Mouse (Mus musculus) embryo, embryonic 11.5 days (tissue): Measurements from ENCODE around the gene Ptpn11.

ENCODE experiments used
- DNase-seq: peaks from one replicate; pipeline ENCODE4 v3.0.0-alpha.2; 2012; ENCODE audit warnings: low read depth, low spot score

Gene Ptpn11

GRCm38 (mm10) chr5:121082605-121083004 is 108.6 kb downstream of the Ptpn11 start:
- no peak for DNase-seq

- DNase-seq: no peak
Observed at GRCm38 (mm10) chr5:121081754-121082153, 109.4 kb downstream of the Ptpn11 start.
